Mouse (Mus musculus): ENCODE measurements around the gene Bspry.

DNA sequence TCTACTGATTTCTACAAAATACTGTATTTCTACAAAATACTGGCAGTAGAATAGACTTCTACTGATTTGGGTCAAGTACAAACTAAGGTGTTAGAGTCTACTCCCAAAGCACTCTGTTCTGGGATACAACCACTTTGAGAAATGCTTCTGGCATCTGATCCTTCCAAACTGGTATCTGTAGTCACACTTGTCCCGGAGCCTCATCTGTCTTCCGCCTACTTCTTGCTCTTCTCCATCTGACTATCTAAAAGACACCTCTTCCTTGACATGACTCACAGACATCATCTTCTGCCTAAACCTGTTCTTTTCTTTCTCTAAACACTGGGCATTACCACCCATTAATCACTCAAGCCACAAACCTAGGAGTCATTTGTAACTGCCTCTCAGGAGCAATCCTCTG is 7.8 kb upstream of the Bspry start:
- TF ChIP-seq CTCF (IDR thresholded peaks at IDR 0.05; ENCODE audit: insufficient read depth, low read depth, low read length) (no peak), POLR2A (IDR thresholded peaks at IDR 0.05; ENCODE audit: insufficient read depth, low read depth, low read length) (no peak)
